Mouse (Mus musculus) hindbrain, embryonic 14.5 days (tissue): Measurements from ENCODE around the gene B3gat3. TPM values are rescaled to one million over a fixed set of nuclear protein-coding genes. Genes with fewer than 3 reads are reported as not detected.

Experiments used
- microRNA-seq: library from miRNA; unstranded; fragments of <30 nt; microRNA quantifications from one replicate; pipeline ENCODE4, GENCODE M21; 2016
- polyA plus RNA-seq: library from polyadenylated mRNA; unstranded; fragments of >200 nt; fragmentation: Nextera tagmentation; extraction: Ambion mirVana; gene quantifications from 2 replicates; pipeline ENCODE4 v1.2.1, GENCODE M21; 2014

B3gat3 gene
- polyA plus RNA-seq, 1 experiment from 2014 or later: 81.6 TPM

Small RNAs within 50 kb of the gene (microRNA-seq; reads per million reads assigned to microRNA genes)
- not detected for gene Mir5136

Other genes starting within 250 kb of the B3gat3 start
- gene Slc3a2, start 197.0 kb upstream of the B3gat3 start, polyA plus RNA-seq: 161 and 174 TPM in 2 replicates
- gene Wdr74, start 184.5 kb upstream of the B3gat3 start, polyA plus RNA-seq: 80.7 and 80.8 TPM in 2 replicates
- 0.84 and 0.90 TPM in 2 replicates for gene 1700092M07Rik, start 179.7 kb upstream of the B3gat3 start, polyA plus RNA-seq
- 102 and 103 TPM in 2 replicates for gene Stx5a, start 179.0 kb upstream of the B3gat3 start, polyA plus RNA-seq
- 120 and 125 TPM in 2 replicates for gene Nxf1, start 163.3 kb upstream of the B3gat3 start, polyA plus RNA-seq
- 209 and 273 TPM in 2 replicates for gene Tmem223, start 149.4 kb upstream of the B3gat3 start, polyA plus RNA-seq
- gene Tmem179b, start 145.9 kb upstream of the B3gat3 start, polyA plus RNA-seq: 29.3 and 37.5 TPM in 2 replicates
- gene Taf6l, start 134.0 kb upstream of the B3gat3 start, polyA plus RNA-seq: 18.7 TPM in 2 replicates
- gene Polr2g, start 121.8 kb upstream of the B3gat3 start, polyA plus RNA-seq: 134 and 145 TPM in 2 replicates
- gene Zbtb3, start 117.8 kb upstream of the B3gat3 start, polyA plus RNA-seq: 6.8 and 7.1 TPM in 2 replicates
- gene Ttc9c, start 101.0 kb upstream of the B3gat3 start, polyA plus RNA-seq: 46.9 and 56.1 TPM in 2 replicates
- 8.0 and 8.4 TPM in 2 replicates for gene Hnrnpul2, start 100.4 kb upstream of the B3gat3 start, polyA plus RNA-seq
- not detected in 2 replicates for gene AC129217.1, start 90.6 kb upstream of the B3gat3 start, polyA plus RNA-seq
- gene Bscl2, start 82.9 kb upstream of the B3gat3 start, polyA plus RNA-seq: 79.9 and 89.2 TPM in 2 replicates
- 508 and 520 TPM in 2 replicates for gene Gng3, start 81.2 kb upstream of the B3gat3 start, polyA plus RNA-seq
- gene Lrrn4cl, start 69.6 kb upstream of the B3gat3 start, polyA plus RNA-seq: 0.82 and 1.1 TPM in 2 replicates
- gene Ubxn1, start 48.9 kb upstream of the B3gat3 start, polyA plus RNA-seq: 129 and 131 TPM in 2 replicates
- gene Uqcc3, start 39.5 kb upstream of the B3gat3 start, polyA plus RNA-seq: 49.1 and 60.6 TPM in 2 replicates
- 33.0 and 39.9 TPM in 2 replicates for gene Lbhd1, start 36.6 kb upstream of the B3gat3 start, polyA plus RNA-seq
- not detected in 2 replicates for gene Gm49403, start 36.4 kb upstream of the B3gat3 start, polyA plus RNA-seq
- gene 1810009A15Rik, start 31.5 kb upstream of the B3gat3 start, polyA plus RNA-seq: 42.7 and 49.2 TPM in 2 replicates
- 2.5 TPM in 1 of 2 replicates, not detected in the other for gene Gm49416, start 31.4 kb upstream of the B3gat3 start, polyA plus RNA-seq
- 26.4 and 28.5 TPM in 2 replicates for gene Ints5, start 27.4 kb upstream of the B3gat3 start, polyA plus RNA-seq
- 76.8 and 84.1 TPM in 2 replicates for gene Ganab, start 22.3 kb upstream of the B3gat3 start, polyA plus RNA-seq
- 1.4 and 1.6 TPM in 2 replicates for gene Rom1, start 9.0 kb downstream of the B3gat3 start, polyA plus RNA-seq
- 5.8 and 6.1 TPM in 2 replicates for gene Eml3, start 9.2 kb downstream of the B3gat3 start, polyA plus RNA-seq
- 29.3 and 30.3 TPM in 2 replicates for gene Mta2, start 21.5 kb downstream of the B3gat3 start, polyA plus RNA-seq
- 20.0 and 23.0 TPM in 2 replicates for gene Tut1, start 33.5 kb downstream of the B3gat3 start, polyA plus RNA-seq
- gene Eef1g, start 46.7 kb downstream of the B3gat3 start, polyA plus RNA-seq: 308 and 316 TPM in 2 replicates
- 4.5 and 4.9 TPM in 2 replicates for gene Ahnak, start 68.9 kb downstream of the B3gat3 start, polyA plus RNA-seq
- not detected in 2 replicates for gene Scgb1a1, start 167.6 kb downstream of the B3gat3 start, polyA plus RNA-seq
- 27.0 and 32.2 TPM in 2 replicates for gene Asrgl1, start 215.3 kb downstream of the B3gat3 start, polyA plus RNA-seq